8 mouse cellular contexts compared by ENCODE assay signal in the genomic region with DNA sequence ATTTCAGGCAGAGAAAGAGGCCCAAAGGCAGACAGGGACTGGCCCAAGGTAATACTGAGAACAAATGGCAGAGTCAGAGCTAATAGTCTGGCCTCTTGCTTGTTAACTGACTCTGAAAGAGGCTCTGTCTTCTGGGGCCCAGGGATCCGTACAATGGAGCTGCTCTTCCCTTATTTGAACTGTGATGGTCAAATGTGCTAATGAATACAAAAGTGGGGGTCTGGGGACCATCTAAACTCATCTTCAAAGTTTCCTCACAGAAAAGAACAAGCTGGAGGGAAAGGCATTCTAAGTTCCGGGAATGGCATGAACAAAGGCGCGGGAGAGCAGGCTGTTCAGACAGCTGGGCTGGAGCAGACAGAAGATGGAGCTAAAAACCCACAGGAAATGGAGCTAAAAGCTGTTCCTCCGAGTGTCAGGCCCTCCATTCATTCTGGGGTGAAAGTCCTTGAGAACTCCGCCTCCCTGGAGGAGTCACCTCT. TPM values are rescaled to one million over a fixed set of nuclear protein-coding genes. Genes with fewer than 3 reads are reported as not detected.
A peak's percentile ranks its signal among the peaks of the same experiment; 100 is the strongest.
DNase-seq lines count a peak whose midpoint lies in the region; ATAC-seq and TF ChIP-seq lines count a peak whose summit lies in the region.

No protein-coding gene starts in this region.

- H3K9me3 ChIP-seq in liver, postnatal 0 days (ENCODE audit: low read length) = 0 out of 2 replicates have a peak, but pooled peaks cover 4% of the 10 kb centered on the region
- H3K9me3 ChIP-seq in liver, embryonic 12.5 days (replicated peaks) = no peaks in the 10 kb centered on the region
- no peaks in the 10 kb centered on the region for H3K9me3 ChIP-seq in hindbrain, embryonic 16.5 days (ENCODE audit: control insufficient read depth, low read length)
- 0 out of 2 replicates have a peak, but pooled peaks cover 4% of the 10 kb centered on the region for H3K9me3 ChIP-seq in limb, embryonic 13.5 days

- no peak for TF ChIP-seq EP300 in liver, postnatal 0 days (IDR thresholded peaks at IDR 0.05; ENCODE audit: low read depth)

- no peak for ATAC-seq in liver, postnatal 0 days
- no peak for ATAC-seq in liver, embryonic 12.5 days
- ATAC-seq in hindbrain, embryonic 16.5 days = peak; percentile 81
- no peak for ATAC-seq in limb, embryonic 13.5 days (ENCODE audit: low FRiP score, low read depth)

- no peaks in the 10 kb centered on the region for H3K27me3 ChIP-seq in liver, postnatal 0 days (ENCODE audit: insufficient read depth, low read length)
- H3K27me3 ChIP-seq in liver, embryonic 12.5 days (replicated peaks) = no peaks in the 10 kb centered on the region
- no peaks in the 10 kb centered on the region for H3K27me3 ChIP-seq in hindbrain, embryonic 16.5 days (replicated peaks; ENCODE audit: control insufficient read depth, insufficient read depth, low read length)
- H3K27me3 ChIP-seq in limb, embryonic 13.5 days = no peaks in the 10 kb centered on the region

- H3K4me2 ChIP-seq in liver, postnatal 0 days (ENCODE audit: low read depth, low read length) = no peak overlapping the region
- no peak overlapping the region for H3K4me2 ChIP-seq in liver, embryonic 12.5 days
- no peak overlapping the region for H3K4me2 ChIP-seq in hindbrain, embryonic 16.5 days (ENCODE audit: low read length)
- no peak overlapping the region for H3K4me2 ChIP-seq in limb, embryonic 13.5 days (replicated peaks)

- H3K4me1 ChIP-seq in liver, postnatal 0 days (ENCODE audit: insufficient read depth) = peaks cover under 1% of the 10 kb centered on the region; the same call in 1 of the 2 replicates
- H3K4me1 ChIP-seq in liver, embryonic 12.5 days = peaks cover 12% of the 10 kb centered on the region
- 0 out of 2 replicates have a peak, but pooled peaks cover 9% of the 10 kb centered on the region for H3K4me1 ChIP-seq in brown adipose tissue, adult 24 weeks (ENCODE audit: control insufficient read depth, insufficient read depth, insufficient read length, low read length)
- no peaks in the 10 kb centered on the region for H3K4me1 ChIP-seq in hindbrain, embryonic 16.5 days (ENCODE audit: control insufficient read depth, insufficient read depth, low read depth, low read length)
- peaks cover 23% of the 10 kb centered on the region for H3K4me1 ChIP-seq in limb, embryonic 13.5 days

- 0 out of 2 replicates have a peak, but pooled peaks have one; percentile 19 for TF ChIP-seq CTCF in liver, postnatal 0 days (IDR thresholded peaks at IDR 0.05; ENCODE audit: low read depth)

- 57% methylated on average over 6 of the region's 6 CpGs for WGBS in liver, postnatal 0 days (ENCODE audit: insufficient replicate concordance)
- WGBS in liver, embryonic 12.5 days (ENCODE audit: insufficient replicate concordance) = 54% methylated on average over 6 of the region's 6 CpGs
- whole genome bisulfite sequencing in hindbrain, embryonic 16.5 days = 30% methylated on average over 6 of the region's 6 CpGs
- 62% methylated on average over 6 of the region's 6 CpGs for WGBS in limb, embryonic 13.5 days

- H3K27ac ChIP-seq in liver, postnatal 0 days (ENCODE audit: low read depth) = no peak overlapping the region
- H3K27ac ChIP-seq in liver, embryonic 12.5 days = no peak overlapping the region
- peak overlapping the region; percentile 33; the same call in 1 of the 2 replicates for H3K27ac ChIP-seq in brown adipose tissue, adult 24 weeks (replicated peaks; ENCODE audit: low read depth, low read length)
- H3K27ac ChIP-seq in hindbrain, embryonic 16.5 days (ENCODE audit: low read depth, low read length) = peak overlapping the region; percentile 79
- peak overlapping the region; percentile 79 for H3K27ac ChIP-seq in limb, embryonic 13.5 days

- H3K36me3 ChIP-seq in liver, postnatal 0 days (replicated peaks; ENCODE audit: insufficient read depth, low read length) = no peaks in the 10 kb centered on the region
- H3K36me3 ChIP-seq in liver, embryonic 12.5 days = no peaks in the 10 kb centered on the region
- H3K36me3 ChIP-seq in hindbrain, embryonic 16.5 days (ENCODE audit: control insufficient read depth, insufficient read depth, low read length) = no peaks in the 10 kb centered on the region
- no peaks in the 10 kb centered on the region for H3K36me3 ChIP-seq in limb, embryonic 13.5 days

- H3K9ac ChIP-seq in liver, postnatal 0 days (replicated peaks) = no peak overlapping the region
- H3K9ac ChIP-seq in liver, embryonic 12.5 days = no peak overlapping the region
- no peak overlapping the region for H3K9ac ChIP-seq in hindbrain, embryonic 16.5 days (ENCODE audit: low read depth, low read length)
- no peak overlapping the region for H3K9ac ChIP-seq in limb, embryonic 13.5 days

- no peak overlapping the region for H3K4me3 ChIP-seq in liver, postnatal 0 days (ENCODE audit: low read depth, low read length)
- H3K4me3 ChIP-seq in liver, embryonic 12.5 days = no peak overlapping the region
- no peak overlapping the region for H3K4me3 ChIP-seq in brown adipose tissue, adult 24 weeks (ENCODE audit: insufficient read depth, low read depth, low read length)
- no peak overlapping the region for H3K4me3 ChIP-seq in hindbrain, embryonic 16.5 days (ENCODE audit: low read length)
- no peak overlapping the region for H3K4me3 ChIP-seq in limb, embryonic 13.5 days

- no peak for DNase-seq in liver, postnatal 0 days
- DNase-seq in spleen, adult 18-20 months = no peak
- DNase-seq in ovary, postnatal 36 days (ENCODE audit: low spot score) = no peak
- no peak for DNase-seq in spleen, postnatal 10 days (ENCODE audit: low spot score in 2 of 2)

RNA-seq across cellular contexts. Expression of a gene that starts 4.0 kb away (rescaled TPM):
- polyA plus RNA-seq in liver, postnatal 0 days (2015; fragmentation: Nextera tagmentation; extraction: Ambion mirVana) = 3.9 and 5.0 TPM in 2 replicates
- polyA plus RNA-seq in liver, embryonic 12.5 days (2016; fragmentation: Nextera tagmentation; extraction: Ambion mirVana) = 9.8 and 9.9 TPM in 2 replicates
- polyA plus RNA-seq in brown adipose tissue, adult 24 weeks (2012; ENCODE audit: insufficient read depth, insufficient read length, missing spikeins) = 0.67 and 2.2 TPM in 2 replicates
- 1.2 and 1.8 TPM in 2 replicates for polyA plus RNA-seq in hindbrain, embryonic 16.5 days (2015; fragmentation: Nextera tagmentation; extraction: Ambion mirVana)
- polyA plus RNA-seq in limb, embryonic 13.5 days (2015; fragmentation: Nextera tagmentation; extraction: Ambion mirVana) = 4.5 and 5.5 TPM in 2 replicates

RNA-seq across cellular contexts. Expression of a gene that starts 29.6 kb away (rescaled TPM):
- polyA plus RNA-seq in liver, postnatal 0 days (2015; fragmentation: Nextera tagmentation; extraction: Ambion mirVana) = 2.0 and 2.1 TPM in 2 replicates
- 0.13 TPM in 1 of 2 replicates, not detected in the other for polyA plus RNA-seq in liver, embryonic 12.5 days (2016; fragmentation: Nextera tagmentation; extraction: Ambion mirVana)
- polyA plus RNA-seq in brown adipose tissue, adult 24 weeks (2012; ENCODE audit: insufficient read depth, insufficient read length, missing spikeins) = 5,792 and 7,164 TPM in 2 replicates
- 4.2 and 4.6 TPM in 2 replicates for polyA plus RNA-seq in hindbrain, embryonic 16.5 days (2015; fragmentation: Nextera tagmentation; extraction: Ambion mirVana)
- 0.34 and 0.55 TPM in 2 replicates for polyA plus RNA-seq in limb, embryonic 13.5 days (2015; fragmentation: Nextera tagmentation; extraction: Ambion mirVana)

RNA-seq across cellular contexts. Expression of a gene that starts 33.7 kb away (rescaled TPM):
- polyA plus RNA-seq in liver, postnatal 0 days (2015; fragmentation: Nextera tagmentation; extraction: Ambion mirVana) = 10.3 TPM in 2 replicates
- 32.2 and 33.4 TPM in 2 replicates for polyA plus RNA-seq in liver, embryonic 12.5 days (2016; fragmentation: Nextera tagmentation; extraction: Ambion mirVana)
- polyA plus RNA-seq in brown adipose tissue, adult 24 weeks (2012; ENCODE audit: insufficient read depth, insufficient read length, missing spikeins) = 18.9 and 20.0 TPM in 2 replicates
- 43.3 and 50.1 TPM in 2 replicates for polyA plus RNA-seq in hindbrain, embryonic 16.5 days (2015; fragmentation: Nextera tagmentation; extraction: Ambion mirVana)
- polyA plus RNA-seq in limb, embryonic 13.5 days (2015; fragmentation: Nextera tagmentation; extraction: Ambion mirVana) = 52.9 and 57.3 TPM in 2 replicates

RNA-seq across cellular contexts. Expression of a gene that starts 47.3 kb away (rescaled TPM):
- polyA plus RNA-seq in liver, postnatal 0 days (2015; fragmentation: Nextera tagmentation; extraction: Ambion mirVana) = 323 and 339 TPM in 2 replicates
- polyA plus RNA-seq in liver, embryonic 12.5 days (2016; fragmentation: Nextera tagmentation; extraction: Ambion mirVana) = 249 and 261 TPM in 2 replicates
- 931 and 1,246 TPM in 2 replicates for polyA plus RNA-seq in brown adipose tissue, adult 24 weeks (2012; ENCODE audit: insufficient read depth, insufficient read length, missing spikeins)
- 431 and 501 TPM in 2 replicates for polyA plus RNA-seq in hindbrain, embryonic 16.5 days (2015; fragmentation: Nextera tagmentation; extraction: Ambion mirVana)
- 345 and 348 TPM in 2 replicates for polyA plus RNA-seq in limb, embryonic 13.5 days (2015; fragmentation: Nextera tagmentation; extraction: Ambion mirVana)

Comparison
In these comparisons a context has a peak if more than half of its experiments do, and no peak if none do; other contexts are left out.
1. H3K27ac ChIP-seq: peak in brown adipose tissue, adult 24 weeks (single experiment), hindbrain, embryonic 16.5 days (single experiment) and limb, embryonic 13.5 days (single experiment); none in liver, postnatal 0 days (single experiment) and liver, embryonic 12.5 days (single experiment).
2. RNA of a gene that starts 29.6 kb away (polyA plus RNA-seq): 5,792 to 7,164 TPM in brown adipose tissue, adult 24 weeks; 4.2 to 4.6 TPM in hindbrain, embryonic 16.5 days, 2.0 to 2.1 TPM in liver, postnatal 0 days, 0.34 to 0.55 TPM in limb, embryonic 13.5 days and 0.13 TPM in liver, embryonic 12.5 days; every median in the first group is over 1,000 times any median in the second.